Mouse (Mus musculus) neutrophil, adult 65 days (primary cell): ENCODE results near the gene P2rx7. TPM values are rescaled to one million over a fixed set of nuclear protein-coding genes. Genes with fewer than 3 reads are reported as not detected.

Experiments used
- total RNA-seq: library from RNA; stranded (reverse); gene quantifications from 2 replicates; pipeline ENCODE4 v1.2.4, GENCODE M21; 2023

Gene P2rx7
- total RNA-seq, result 10.3 and 13.7 TPM in 2 replicates

DNA sequence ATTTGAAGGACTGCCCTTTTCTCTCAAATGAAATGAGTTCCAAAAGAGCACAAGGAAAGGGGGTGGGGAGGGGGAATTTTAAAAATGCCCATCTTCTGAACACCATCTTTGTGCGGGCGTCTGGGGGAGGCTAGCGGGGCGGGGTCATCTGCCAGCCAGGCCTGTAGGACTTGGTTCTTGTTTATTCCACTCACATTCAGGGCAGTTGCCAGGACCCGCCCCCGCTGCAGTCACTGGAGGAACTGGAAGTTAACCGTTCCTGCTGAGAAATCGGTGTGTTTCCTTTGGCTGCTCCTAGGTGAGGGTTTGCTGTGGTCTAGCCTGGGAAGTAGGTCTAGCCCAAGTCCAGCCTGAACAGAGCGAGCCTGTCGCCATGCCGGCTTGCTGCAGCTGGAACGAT lies at the start of gene P2rx7:
TSS of gene P2rx7 (plus strand) at position 211 of the 400 bp plus-strand sequence.

DNA sequence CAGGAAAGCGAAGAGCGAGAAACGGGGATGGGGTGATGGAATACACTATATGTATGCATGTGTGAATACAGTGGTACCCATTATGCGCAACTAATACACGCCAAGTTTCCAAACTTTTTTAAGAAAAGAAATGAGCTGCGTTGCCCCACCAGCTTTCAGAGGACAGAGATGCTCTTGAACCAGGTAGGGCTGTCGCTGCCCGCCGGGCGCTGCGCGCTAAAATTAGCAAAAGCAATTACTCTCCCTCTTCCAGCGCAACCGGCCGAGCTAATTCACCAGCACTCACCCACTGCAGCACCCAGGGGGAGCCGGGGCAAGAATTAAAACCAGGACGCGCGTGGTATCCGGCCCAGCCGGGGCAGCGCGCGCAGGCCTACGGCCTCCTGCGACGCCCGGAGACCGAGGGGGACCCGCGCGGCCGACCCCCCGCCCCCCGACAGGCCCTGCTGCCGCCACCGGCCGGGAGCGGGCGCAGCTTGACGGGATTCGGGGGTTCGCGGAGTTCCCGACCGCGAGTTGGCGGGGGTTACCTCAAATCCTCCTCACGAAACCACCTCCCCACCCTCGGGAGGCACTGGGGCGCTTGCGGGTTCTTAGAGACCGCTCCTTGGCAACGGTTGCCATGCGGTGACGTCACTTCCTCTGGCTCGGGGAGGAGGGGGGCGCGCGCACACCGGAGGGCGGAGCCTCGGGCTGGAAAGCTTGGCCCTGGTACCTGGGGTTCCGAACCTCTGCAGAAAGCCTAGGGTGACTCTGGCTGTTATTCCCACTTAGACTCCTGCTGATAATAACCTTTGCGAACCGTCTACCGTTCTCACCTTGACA lies 29.6 kb upstream of the P2rx7 start, which contains the start of gene Ift81:
TSS of gene Ift81 (minus strand) at position 611 of the 825 bp plus-strand sequence.

DNA sequence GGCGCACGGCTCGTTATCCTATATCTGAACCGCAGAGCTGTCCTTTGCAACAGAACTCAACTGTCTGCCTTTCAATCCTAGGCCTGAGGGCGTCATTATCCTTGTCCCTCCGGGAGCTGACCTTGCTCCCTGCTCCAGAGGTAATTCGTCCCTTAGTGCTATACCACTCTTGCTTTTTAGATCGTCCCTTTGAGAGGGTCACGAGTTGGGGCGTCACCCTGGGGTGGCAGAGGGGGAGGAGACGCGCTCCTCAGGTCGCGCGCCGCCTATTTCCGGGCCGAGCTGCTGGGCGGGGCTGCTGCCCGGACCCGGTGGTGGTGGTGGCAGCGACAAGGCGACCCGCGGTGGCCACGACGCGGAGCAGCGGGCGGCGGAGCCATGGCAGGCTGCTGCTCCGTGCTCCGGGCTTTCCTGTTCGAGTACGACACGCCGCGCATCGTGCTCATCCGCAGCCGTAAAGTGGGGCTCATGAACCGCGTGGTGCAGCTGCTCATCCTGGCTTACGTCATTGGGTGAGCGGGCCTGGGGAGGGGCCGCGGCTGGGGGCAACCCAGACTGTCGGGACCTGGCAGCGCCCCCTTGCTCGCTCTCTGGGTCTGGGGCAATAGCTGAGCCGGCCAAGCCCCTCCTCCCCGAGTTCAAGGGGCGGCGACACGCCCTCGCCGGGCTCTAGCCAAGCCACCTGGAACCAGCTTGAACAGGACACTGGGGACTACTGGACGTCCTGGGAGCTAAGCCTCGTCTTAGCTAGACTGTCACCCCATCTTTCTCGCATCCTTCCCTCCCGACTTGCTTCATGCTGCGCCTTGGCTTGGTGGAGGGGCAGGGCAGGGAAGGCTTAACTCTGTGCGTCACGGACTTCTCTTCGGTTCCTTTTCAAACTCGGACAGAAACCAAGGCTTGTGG lies 63.8 kb downstream of the P2rx7 start, which contains the start of gene P2rx4:
TSS of gene P2rx4 (plus strand) at position 269 of the 906 bp plus-strand sequence.

Other genes with a start within 250 kb of the P2rx7 start
- 26.0 and 35.8 TPM in 2 replicates for gene Anapc7, start 222.2 kb upstream of the P2rx7 start, total RNA-seq
- gene Atp2a2, start 141.7 kb upstream of the P2rx7 start, total RNA-seq, result 53.1 and 73.8 TPM in 2 replicates
- gene Ift81, start 29.4 kb upstream of the P2rx7 start, total RNA-seq, result 0.77 and 2.8 TPM in 2 replicates
- 13.6 and 14.0 TPM in 2 replicates for gene P2rx4, start 63.6 kb downstream of the P2rx7 start, total RNA-seq
- 52.3 and 72.8 TPM in 2 replicates for gene Camkk2, start 135.5 kb downstream of the P2rx7 start, total RNA-seq
- gene Anapc5, start 177.4 kb downstream of the P2rx7 start, total RNA-seq, result 117 and 180 TPM in 2 replicates
- gene Rnf34, start 206.1 kb downstream of the P2rx7 start, total RNA-seq, result 44.0 and 62.0 TPM in 2 replicates